Mouse (Mus musculus) cortical plate, adult 2 months (tissue): ENCODE data around the gene Atp6v0a4.

Source experiments
- CTCF ChIP-seq: fragments of 200-500 bp; IDR thresholded peaks from 2 replicates; pipeline ENCODE4 v1.5.1; 2011; ENCODE audit warnings: mild to moderate bottlenecking, control low read depth, low read length; ENCODE audit not compliant: insufficient read depth; ENCODE audit errors: extremely low read depth
- POLR2A ChIP-seq: fragments of 200-500 bp; IDR thresholded peaks from 2 replicates; pipeline ENCODE4 v1.6.1; 2011; ENCODE audit warnings: mild to moderate bottlenecking, low read length, control low read depth; ENCODE audit not compliant: insufficient read depth; ENCODE audit errors: extremely low read depth

DNA sequence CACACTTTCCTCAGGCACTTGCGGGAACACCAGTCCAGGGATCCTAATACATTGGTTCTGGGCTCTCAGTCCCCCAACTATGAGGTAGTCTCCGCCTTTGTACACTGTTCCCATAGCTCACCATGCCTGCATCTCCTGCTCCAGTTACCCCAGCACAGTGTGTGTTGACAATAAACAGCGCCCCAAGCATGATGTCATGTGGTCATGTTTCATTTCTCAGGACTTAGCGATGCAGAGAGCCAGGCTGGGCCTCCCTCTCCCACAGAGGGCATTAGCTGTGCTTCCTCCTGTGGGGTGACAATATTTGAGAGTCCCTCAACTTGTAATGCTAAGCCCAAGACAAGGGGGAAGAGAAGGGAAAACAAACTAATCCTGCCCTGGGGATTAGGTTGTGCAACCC is 76.4 kb downstream of the Atp6v0a4 start:
- TF ChIP-seq POLR2A (no peak), CTCF (no peak)
